Comparison of ENCODE assay signal across 7 mouse cellular contexts in genomic region chr12:73110431-73111111, GRCm38 (mm10). TPM values are rescaled to one million over a fixed set of nuclear protein-coding genes. Genes with fewer than 3 reads are reported as not detected.
DNase-seq lines count a peak whose midpoint lies in the region; ATAC-seq lines count a peak whose summit lies in the region.

No protein-coding gene starts in this region.

- no peaks in the 10 kb centered on the region for H3K27me3 ChIP-seq in embryonic facial prominence, embryonic 12.5 days
- peaks cover 17% of the 10 kb centered on the region; the same call in 1 of the 2 replicates for H3K27me3 ChIP-seq in hindbrain, embryonic 15.5 days
- peaks cover 72% of the 10 kb centered on the region for H3K27me3 ChIP-seq in liver, embryonic 12.5 days (replicated peaks)

- peak; percentile 5 for DNase-seq in CD4-positive helper T cell, adult 2 months (ENCODE audit: low read depth, low spot score)
- DNase-seq in ES-CJ7 (ENCODE audit: low read depth, low spot score) = peak; percentile 43
- peak; percentile 42 for DNase-seq in skeletal muscle tissue, adult 2 months (ENCODE audit: low read depth, low spot score)
- DNase-seq in layer of hippocampus, adult 8-10 months (ENCODE audit: low spot score in 2 of 2) = no peak

- ATAC-seq in embryonic facial prominence, embryonic 12.5 days (ENCODE audit: insufficient number of reproducible peaks, insufficient read depth, low FRiP score, low TSS enrichment) = peak; percentile 55; the same call in 1 of the 2 replicates
- ATAC-seq in hindbrain, embryonic 15.5 days (ENCODE audit: low FRiP score, low read depth) = no peak
- ATAC-seq in liver, embryonic 12.5 days = 0 out of 2 replicates have a peak, but pooled peaks have one; percentile 38

- peaks cover 25% of the 10 kb centered on the region for H3K36me3 ChIP-seq in embryonic facial prominence, embryonic 12.5 days
- H3K36me3 ChIP-seq in hindbrain, embryonic 15.5 days = no peaks in the 10 kb centered on the region
- H3K36me3 ChIP-seq in liver, embryonic 12.5 days = no peaks in the 10 kb centered on the region

- no peaks in the 10 kb centered on the region for H3K9me3 ChIP-seq in embryonic facial prominence, embryonic 12.5 days
- no peaks in the 10 kb centered on the region for H3K9me3 ChIP-seq in hindbrain, embryonic 15.5 days
- no peaks in the 10 kb centered on the region for H3K9me3 ChIP-seq in liver, embryonic 12.5 days (replicated peaks)

- H3K9ac ChIP-seq in embryonic facial prominence, embryonic 12.5 days = peak overlapping the region; percentile 84
- peak overlapping the region; percentile 22; the same call in 1 of the 2 replicates for H3K9ac ChIP-seq in hindbrain, embryonic 15.5 days
- no peak overlapping the region for H3K9ac ChIP-seq in liver, embryonic 12.5 days

- H3K4me2 ChIP-seq in embryonic facial prominence, embryonic 12.5 days (replicated peaks) = peak overlapping the region; percentile 93
- H3K4me2 ChIP-seq in hindbrain, embryonic 15.5 days = peak overlapping the region; percentile 100
- H3K4me2 ChIP-seq in liver, embryonic 12.5 days = peak overlapping the region; percentile 83

- H3K4me3 ChIP-seq in embryonic facial prominence, embryonic 12.5 days = peak overlapping the region; percentile 88
- H3K4me3 ChIP-seq in hindbrain, embryonic 15.5 days = peak overlapping the region; percentile 81
- 0 out of 2 replicates have a peak overlapping the region, but pooled peaks have one; percentile 13 for H3K4me3 ChIP-seq in liver, embryonic 12.5 days

- 2% methylated on average over 23 of the region's 23 CpGs for WGBS in embryonic facial prominence, embryonic 12.5 days
- 5% methylated on average over 23 of the region's 23 CpGs for WGBS in hindbrain, embryonic 15.5 days
- 18% methylated on average over 23 of the region's 23 CpGs for WGBS in liver, embryonic 12.5 days (ENCODE audit: insufficient replicate concordance)

- H3K27ac ChIP-seq in embryonic facial prominence, embryonic 12.5 days = peak overlapping the region; percentile 97
- no peak overlapping the region for H3K27ac ChIP-seq in hindbrain, embryonic 15.5 days (replicated peaks)
- H3K27ac ChIP-seq in liver, embryonic 12.5 days = no peak overlapping the region

- peaks cover 28% of the 10 kb centered on the region for H3K4me1 ChIP-seq in embryonic facial prominence, embryonic 12.5 days
- H3K4me1 ChIP-seq in hindbrain, embryonic 15.5 days (replicated peaks) = peaks cover 23% of the 10 kb centered on the region
- H3K4me1 ChIP-seq in liver, embryonic 12.5 days = peaks cover 32% of the 10 kb centered on the region

RNA-seq across cellular contexts. Expression of gene Six4, which starts 2.7 kb away (rescaled TPM):
- 13.5 and 13.7 TPM in 2 replicates for polyA plus RNA-seq in embryonic facial prominence, embryonic 12.5 days (2016; fragmentation: Nextera tagmentation; extraction: Ambion mirVana)
- polyA plus RNA-seq in hindbrain, embryonic 15.5 days (2015; fragmentation: Nextera tagmentation; extraction: Ambion mirVana) = 0.43 and 0.47 TPM in 2 replicates
- polyA plus RNA-seq in liver, embryonic 12.5 days (2016; fragmentation: Nextera tagmentation; extraction: Ambion mirVana) = 0.18 and 0.29 TPM in 2 replicates
- total RNA-seq in layer of hippocampus, adult 8-10 months (2022) = 1 to 10 TPM; 1.3 to 1.8 (median 1.5) TPM

RNA-seq across cellular contexts. Expression of gene Mnat1, which starts 12.9 kb away (rescaled TPM):
- 39.5 and 41.6 TPM in 2 replicates for polyA plus RNA-seq in embryonic facial prominence, embryonic 12.5 days (2016; fragmentation: Nextera tagmentation; extraction: Ambion mirVana)
- polyA plus RNA-seq in hindbrain, embryonic 15.5 days (2015; fragmentation: Nextera tagmentation; extraction: Ambion mirVana) = 15.9 and 16.4 TPM in 2 replicates
- 14.1 and 16.7 TPM in 2 replicates for polyA plus RNA-seq in liver, embryonic 12.5 days (2016; fragmentation: Nextera tagmentation; extraction: Ambion mirVana)
- 10 to 100 TPM; 22.5 to 24.1 (median 23.4) TPM for total RNA-seq in layer of hippocampus, adult 8-10 months (2022)

RNA-seq across cellular contexts. Expression of gene Six1, which starts 56.9 kb away (rescaled TPM):
- 73.0 and 75.3 TPM in 2 replicates for polyA plus RNA-seq in embryonic facial prominence, embryonic 12.5 days (2016; fragmentation: Nextera tagmentation; extraction: Ambion mirVana)
- 0.65 and 1.5 TPM in 2 replicates for polyA plus RNA-seq in hindbrain, embryonic 15.5 days (2015; fragmentation: Nextera tagmentation; extraction: Ambion mirVana)
- 0.19 and 1.1 TPM in 2 replicates for polyA plus RNA-seq in liver, embryonic 12.5 days (2016; fragmentation: Nextera tagmentation; extraction: Ambion mirVana)
- under 1 TPM in 3 of 4 experiments, not detected in 1; 0.14 to 0.19 (median 0.18) TPM for total RNA-seq in layer of hippocampus, adult 8-10 months (2022)

Comparison
In these comparisons a context has a peak if more than half of its experiments do, and no peak if none do; other contexts are left out.
1. DNase-seq: peak in CD4-positive helper T cell, adult 2 months (single experiment), ES-CJ7 (single experiment) and skeletal muscle tissue, adult 2 months (single experiment); none in layer of hippocampus, adult 8-10 months (0 of 2).
2. H3K4me3 ChIP-seq: peak in every context shown above with its lines; median percentile 88 in embryonic facial prominence, embryonic 12.5 days; 81 in hindbrain, embryonic 15.5 days; 13 in liver, embryonic 12.5 days.
3. RNA of gene Six1, which starts 56.9 kb away (polyA plus RNA-seq): 73.0 to 75.3 TPM in embryonic facial prominence, embryonic 12.5 days; 0.65 to 1.5 TPM in hindbrain, embryonic 15.5 days and 0.19 to 1.1 TPM in liver, embryonic 12.5 days; every median in the first group is over 10 times any median in the second.
4. Peak in every context shown above with its lines, with median percentiles within 50 percentile points of each other: H3K4me2 ChIP-seq.